Mouse (Mus musculus) G1E (cell line): ENCODE measurements around the gene Epop. TPM values are rescaled to one million over a fixed set of nuclear protein-coding genes. Genes with fewer than 3 reads are reported as not detected.
"Not testable (repeated sequence)": the region's sequence is repeated elsewhere in the genome, so short reads cannot be mapped to it uniquely, and the experiment has no call there.

Source experiments
- ATAC-seq: 2 replicates; pipeline ENCODE4 v1.8.0; 2016; ENCODE audit warnings: mild to moderate bottlenecking; ENCODE audit not compliant: insufficient number of reproducible peaks, poor library complexity, low FRiP score, severe bottlenecking; ENCODE audit errors: extremely low read depth
- DNase-seq: peaks from one replicate; pipeline ENCODE4 v3.0.0; 2012; ENCODE audit warnings: low spot score
- H3K27me3 ChIP-seq: 2 replicates; pipeline ENCODE4 v1.6.1; 2012; ENCODE audit warnings: mild to moderate bottlenecking, low read length, inconsistent platforms; ENCODE audit not compliant: insufficient read depth
- H3K36me3 ChIP-seq: replicated peaks from 2 replicates; pipeline ENCODE3; 2012; ENCODE audit warnings: mild to moderate bottlenecking, inconsistent platforms
- H3K4me1 ChIP-seq: 2 replicates; pipeline ENCODE4 v1.6.1; 2012; ENCODE audit warnings: low read depth, low read length, inconsistent platforms, mixed read lengths; ENCODE audit not compliant: insufficient read depth
- H3K4me3 ChIP-seq: 2 replicates; pipeline ENCODE4 v1.5.1; 2012; ENCODE audit warnings: low read depth, mild to moderate bottlenecking, inconsistent platforms, low read length, moderate library complexity, mixed read lengths
- H3K9me3 ChIP-seq: replicated peaks from 2 replicates; pipeline ENCODE4 v1.6.1; 2012; ENCODE audit warnings: inconsistent platforms
- CTCF ChIP-seq: IDR thresholded peaks from 2 replicates; pipeline ENCODE4 v1.5.1; 2012; ENCODE audit warnings: low read depth, low read length, inconsistent platforms, mixed read lengths
- GATA1 ChIP-seq: IDR thresholded peaks from 2 replicates; pipeline ENCODE4 v1.6.1; 2012; ENCODE audit warnings: borderline replicate concordance, low read length, inconsistent platforms, mixed read lengths
- GATA2 ChIP-seq: IDR thresholded peaks from 2 replicates; pipeline ENCODE4 v1.6.1; 2012; ENCODE audit warnings: low read depth, low read length, inconsistent platforms, borderline replicate concordance
- POLR2AphosphoS5 ChIP-seq: IDR thresholded peaks from 2 replicates; pipeline ENCODE4 v1.6.1; 2012; ENCODE audit warnings: low read depth, low read length, inconsistent platforms; ENCODE audit not compliant: insufficient replicate concordance
- TAL1 ChIP-seq: conservative IDR thresholded peaks from 2 replicates; pipeline ENCODE4 v1.6.1; 2012; ENCODE audit warnings: low read depth, low read length, inconsistent platforms, mixed read lengths
- polyA plus RNA-seq: library from polyadenylated mRNA; stranded (reverse); fragments of >175 nt; gene quantifications from 2 replicates; pipeline ENCODE4 v1.2.3, GENCODE M21; 2012
- total RNA-seq, 2 experiments: library from RNA; stranded (forward) in 1 of 2; stranded (reverse) in 1 of 2; fragments of 200-1000 nt in 1 of 2; fragments of >200 nt in 1 of 2; fragmentation: Nextera tagmentation in 1 of 2; gene quantifications; 2 replicates each; pipeline ENCODE4 v1.2.3; 2014 to 2017

Epop gene
- total and polyA plus RNA-seq, 3 experiments = 2.6 to 60.9 (median 2.7) TPM

DNA sequence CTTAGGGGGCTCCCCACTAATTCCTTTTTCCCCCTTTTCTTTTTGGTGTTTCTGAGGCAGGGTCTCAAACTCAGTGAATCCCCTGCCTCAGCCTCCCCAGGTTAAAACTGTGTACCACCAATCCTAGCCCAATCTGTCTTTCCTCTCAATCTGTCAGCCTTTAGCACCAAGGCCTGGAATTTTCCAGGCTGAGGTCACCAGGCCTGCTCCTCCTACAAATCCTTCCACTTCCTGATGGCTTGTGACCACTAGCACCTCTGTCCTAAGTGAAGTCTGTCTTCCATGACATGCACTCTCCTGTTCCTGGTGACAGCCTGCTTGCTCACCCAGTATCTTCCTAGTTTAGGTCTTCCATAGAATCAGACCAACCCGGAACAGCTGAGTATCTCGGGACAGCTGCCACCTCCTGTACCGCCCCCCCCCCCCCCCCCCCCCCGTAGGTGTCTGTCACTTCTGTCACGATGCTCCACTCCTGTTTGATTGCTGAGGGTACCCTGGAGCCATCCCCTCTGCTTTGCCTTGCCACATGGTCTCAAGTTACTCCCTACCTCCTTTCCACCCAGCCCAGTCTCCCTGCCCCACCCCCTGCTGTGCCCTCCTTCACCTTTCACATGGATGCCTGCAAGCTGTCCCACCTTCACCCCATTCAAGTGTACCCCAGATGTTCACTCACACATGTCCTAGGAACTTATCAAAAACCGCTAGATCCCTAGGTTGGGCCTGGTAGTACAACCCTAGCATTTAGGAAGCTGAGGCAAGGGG, 27.9 kb upstream of the Epop start:
- DNase-seq (no peak), ATAC-seq (no peak)
- Histone ChIP-seq H3K4me3 (no peak overlapping the region), H3K36me3 (peaks cover 18% of the 10 kb centered on the region), H3K27me3 (peaks cover 42% of the 10 kb centered on the region), H3K9me3 (no peaks in the 10 kb centered on the region), H3K4me1 (peaks cover 35% of the 10 kb centered on the region)
- TF ChIP-seq POLR2AphosphoS5 (no peak), GATA2 (no peak), GATA1 (no peak), TAL1 (no peak), CTCF (no peak)

GRCm38 (mm10) chr11:97656269-97656971, 26.9 kb upstream of the Epop start:
- no peak for DNase-seq
- Histone ChIP-seq H3K4me1 (peaks cover 26% of the 10 kb centered on the region), H3K36me3 (peaks cover 18% of the 10 kb centered on the region), H3K27me3 (peaks cover 32% of the 10 kb centered on the region), H3K4me3 (no peak overlapping the region), H3K9me3 (no peaks in the 10 kb centered on the region)
- no peak for TF ChIP-seq GATA1
- no peak for TF ChIP-seq GATA2
- no peak for TF ChIP-seq POLR2AphosphoS5
- no peak for TF ChIP-seq TAL1
- TF ChIP-seq CTCF = no peak
- no peak for ATAC-seq

DNA sequence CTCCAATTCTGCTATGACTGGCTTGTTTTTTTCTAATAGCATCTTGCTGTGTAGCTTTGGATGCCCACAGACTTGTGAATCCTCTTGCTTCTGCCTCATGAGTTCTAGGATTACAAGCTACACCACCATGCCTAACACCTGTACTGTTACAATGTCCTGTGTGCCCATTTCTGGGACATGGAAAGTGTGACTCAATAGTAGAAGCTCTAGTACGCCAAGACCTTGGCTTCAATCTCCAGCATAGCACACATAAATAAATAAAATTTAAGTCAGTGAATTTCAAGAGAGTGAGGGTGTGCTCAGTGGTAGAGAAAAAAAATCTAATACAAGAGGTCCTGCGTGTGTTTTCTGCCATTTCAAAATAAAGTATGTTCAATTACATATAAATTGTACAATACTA, 24.7 kb upstream of the Epop start:
- Histone ChIP-seq H3K36me3 (peaks cover 18% of the 10 kb centered on the region), H3K4me1 (peaks cover 8% of the 10 kb centered on the region), H3K27me3 (peaks cover 24% of the 10 kb centered on the region)

GRCm38 (mm10) chr11:97653376-97653775, 23.9 kb upstream of the Epop start:
- H3K4me1 ChIP-seq, H3K4me3 ChIP-seq, ATAC-seq, DNase-seq, H3K9me3 ChIP-seq: not testable (repeated sequence)
- Histone ChIP-seq H3K36me3 (peaks cover 14% of the 10 kb centered on the region), H3K27me3 (peaks cover 22% of the 10 kb centered on the region)

More for the DNA sequence above, 24.7 kb upstream of the Epop start:
- Histone ChIP-seq H3K9me3 (no peaks in the 10 kb centered on the region), H3K4me3 (no peak overlapping the region)
- TF ChIP-seq GATA2 (no peak), POLR2AphosphoS5 (no peak)
- ATAC-seq (no peak), DNase-seq (no peak)

DNA sequence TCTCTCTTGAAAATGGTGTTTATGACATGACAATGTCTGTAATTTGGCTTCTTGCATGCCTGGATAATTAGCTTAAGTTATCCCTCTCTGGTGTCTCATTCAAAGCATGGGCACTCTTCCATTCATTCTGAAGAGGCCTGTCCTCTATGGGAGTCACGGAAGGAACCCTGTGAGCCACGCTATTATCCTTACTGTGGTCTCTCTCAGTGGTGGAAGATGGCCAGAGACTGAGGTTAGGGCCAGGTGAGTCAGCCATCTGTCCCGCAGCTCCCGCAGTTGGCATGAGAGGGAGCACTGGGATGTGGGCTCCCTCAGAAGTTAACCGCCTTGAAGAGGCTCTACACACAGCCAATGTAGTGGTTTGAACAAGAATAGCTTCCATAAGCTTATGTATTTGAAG, 20.8 kb upstream of the Epop start:
- H3K4me1 ChIP-seq = no peaks in the 10 kb centered on the region
- TF ChIP-seq TAL1 (no peak), CTCF (no peak)
- DNase-seq (no peak), ATAC-seq (no peak)
- H3K27me3 ChIP-seq = peaks cover 17% of the 10 kb centered on the region
- H3K9me3 ChIP-seq = no peaks in the 10 kb centered on the region
- no peak overlapping the region for H3K4me3 ChIP-seq
- no peaks in the 10 kb centered on the region for H3K36me3 ChIP-seq

GRCm38 (mm10) chr11:97648541-97648940, 19.0 kb upstream of the Epop start:
- not testable (repeated sequence) for H3K4me1 ChIP-seq, ATAC-seq, H3K9me3 ChIP-seq, DNase-seq, H3K4me3 ChIP-seq, H3K36me3 ChIP-seq
- peaks cover 13% of the 10 kb centered on the region for H3K27me3 ChIP-seq

DNA sequence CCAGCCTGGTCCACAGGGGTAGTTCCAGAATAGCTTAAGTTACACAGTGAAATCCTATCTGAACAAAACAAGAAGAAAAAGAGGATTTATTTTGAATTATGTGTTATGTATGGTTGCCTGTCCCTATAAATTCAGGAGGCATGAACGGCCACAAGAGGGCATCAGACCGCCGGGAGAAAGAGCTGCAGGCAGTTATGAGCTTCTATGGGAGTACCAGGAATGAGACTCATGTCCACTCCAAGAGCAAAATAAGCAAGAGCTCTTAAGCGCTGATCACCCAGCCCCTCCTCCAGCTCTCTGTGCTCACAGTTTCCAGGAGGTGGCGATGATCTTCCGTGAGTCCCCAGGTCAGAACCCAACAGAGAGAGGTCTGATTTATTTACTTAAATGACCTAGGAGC, 15.3 kb upstream of the Epop start:
- no peaks in the 10 kb centered on the region; the same call in 1 of the 2 replicates for H3K4me1 ChIP-seq
- H3K36me3 ChIP-seq = no peaks in the 10 kb centered on the region
- H3K4me3 ChIP-seq = no peak overlapping the region
- peaks cover 4% of the 10 kb centered on the region; the same call in 1 of the 2 replicates for H3K9me3 ChIP-seq
- no peak for TF ChIP-seq POLR2AphosphoS5
- no peak for TF ChIP-seq GATA1
- no peak for TF ChIP-seq GATA2
- peak; percentile 47; the same call in 1 of the 2 replicates for TF ChIP-seq CTCF
- ATAC-seq = no peak
- DNase-seq = no peak
- peaks cover 8% of the 10 kb centered on the region; the same call in 1 of the 2 replicates for H3K27me3 ChIP-seq
